Mouse (Mus musculus) frontal cortex, postnatal 25 days (tissue): Measurements from ENCODE around the gene Smg9.
A peak's percentile ranks its signal among the peaks of the same experiment; 100 is the strongest.
"Not testable (repeated sequence)": the region's sequence is repeated elsewhere in the genome, so short reads cannot be mapped to it uniquely, and the experiment has no call there.

Experiments
- DNase-seq, 2 experiments: peaks; one replicate each; pipeline ENCODE4 v3.0.0; 2022; ENCODE audit warnings: low spot score in 2 of 2

Smg9 gene

GRCm38 (mm10) chr7:24377091-24377865 lies 22.1 kb upstream of the Smg9 start:
- DNase-seq, result no peak

- no peak for DNase-seq
Observed at GRCm38 (mm10) chr7:24378049-24378701, 21.2 kb upstream of the Smg9 start.

GRCm38 (mm10) chr7:24379934-24380333 lies 19.5 kb upstream of the Smg9 start:
- DNase-seq, result no peak

GRCm38 (mm10) chr7:24380370-24380769 lies 19.0 kb upstream of the Smg9 start:
- no peak for DNase-seq

- no peak for DNase-seq
Observed at GRCm38 (mm10) chr7:24382730-24383372, 16.6 kb upstream of the Smg9 start.

GRCm38 (mm10) chr7:24384070-24384469 lies 15.3 kb upstream of the Smg9 start:
- DNase-seq, result no peak

GRCm38 (mm10) chr7:24384827-24385226 lies 14.6 kb upstream of the Smg9 start:
- DNase-seq, result peak; percentile 61 to 70

- DNase-seq, result no peak
Observed at GRCm38 (mm10) chr7:24387059-24387556, 12.3 kb upstream of the Smg9 start.

GRCm38 (mm10) chr7:24389516-24390187 lies 9.8 kb upstream of the Smg9 start:
- DNase-seq, result no peak

GRCm38 (mm10) chr7:24390512-24390911 lies 8.9 kb upstream of the Smg9 start:
- DNase-seq, result no peak

GRCm38 (mm10) chr7:24391077-24391476 lies 8.3 kb upstream of the Smg9 start:
- no peak for DNase-seq

- no peak for DNase-seq
Observed at GRCm38 (mm10) chr7:24391687-24392086, 7.7 kb upstream of the Smg9 start.

- DNase-seq, result no peak
Observed at GRCm38 (mm10) chr7:24394054-24394453, 5.4 kb upstream of the Smg9 start.

GRCm38 (mm10) chr7:24394475-24395161 lies 4.8 kb upstream of the Smg9 start:
- no peak for DNase-seq

- DNase-seq, result no peak
Observed at GRCm38 (mm10) chr7:24396832-24397231, 2.6 kb upstream of the Smg9 start.

GRCm38 (mm10) chr7:24398364-24398913 lies 980 bp upstream of the Smg9 start:
- no peak for DNase-seq

GRCm38 (mm10) chr7:24400082-24400452 lies 648 bp downstream of the Smg9 start:
- no peak for DNase-seq

GRCm38 (mm10) chr7:24400489-24400888 lies 1.1 kb downstream of the Smg9 start:
- DNase-seq, result not testable (repeated sequence)

GRCm38 (mm10) chr7:24402851-24403250 lies 3.4 kb downstream of the Smg9 start:
- DNase-seq, result no peak

- DNase-seq, result no peak
Observed at GRCm38 (mm10) chr7:24405649-24406048, 6.2 kb downstream of the Smg9 start.
